Mouse (Mus musculus): ENCODE measurements around the gene Prickle1. TPM values are rescaled to one million over a fixed set of nuclear protein-coding genes. Genes with fewer than 3 reads are reported as not detected.

Prickle1 gene
- polyA plus RNA-seq, 1 experiment from 2014 or later: 40.6 TPM

DNA sequence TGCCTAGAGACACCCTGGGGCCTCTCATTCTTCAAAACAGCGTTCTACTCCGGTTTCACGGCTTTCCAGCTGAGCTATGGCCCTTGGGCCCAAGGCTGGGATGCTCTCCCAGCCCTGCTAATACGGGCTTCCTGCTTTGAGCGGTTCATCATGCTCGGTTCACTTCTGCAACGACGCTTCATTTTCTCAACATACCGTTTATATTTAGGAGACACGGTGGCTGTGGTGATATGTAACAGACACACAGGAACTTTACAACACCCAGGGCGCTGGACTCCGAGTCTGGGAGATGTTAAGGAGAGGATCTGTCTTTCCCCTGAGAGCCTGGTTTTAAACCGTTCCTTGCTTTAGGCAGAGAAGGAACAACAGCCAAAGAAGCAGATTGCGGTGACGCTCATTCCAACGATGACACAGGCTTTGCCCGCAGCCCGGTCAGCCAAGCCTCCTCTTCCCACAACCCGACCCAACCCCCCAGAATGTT, 15.1 kb upstream of the Prickle1 start:
- ATAC-seq (ENCODE audit: insufficient number of reproducible peaks, insufficient read depth, low FRiP score, low read depth): no peak
- peak overlapping the region; percentile 54 for H3K9ac ChIP-seq (ENCODE audit: low read length)
- no peaks in the 10 kb centered on the region for H3K36me3 ChIP-seq (ENCODE audit: control insufficient read depth, insufficient read depth, low read length)
- no peak overlapping the region for H3K4me3 ChIP-seq (ENCODE audit: control insufficient read depth in 1 of 2, insufficient read depth in 1 of 2, low read depth in 1 of 2, low read length in 2 of 2)
- H3K4me2 ChIP-seq (ENCODE audit: low read length): peak overlapping the region; percentile 48
- 32% methylated on average over 19 of the region's 19 CpGs for WGBS
- H3K27ac ChIP-seq (replicated peaks in 1 of 2; ENCODE audit: control insufficient read depth in 1 of 2, insufficient read depth in 1 of 2, low read depth in 2 of 2, low read length in 2 of 2): peak overlapping the region in 1 of 2 experiments; percentile 53; a peak in 1 of 4 replicates
- H3K27me3 ChIP-seq (ENCODE audit: control insufficient read depth, insufficient read depth, low read length): no peaks in the 10 kb centered on the region
- H3K9me3 ChIP-seq (ENCODE audit: control insufficient read depth, low read length): peaks cover 8% of the 10 kb centered on the region
- H3K4me1 ChIP-seq (ENCODE audit: control insufficient read depth in 2 of 2, insufficient read depth in 2 of 2, low read length in 2 of 2): peaks cover 5 to 11% of the 10 kb centered on the region in 2 experiments; a peak in 2 of 4 replicates

DNA sequence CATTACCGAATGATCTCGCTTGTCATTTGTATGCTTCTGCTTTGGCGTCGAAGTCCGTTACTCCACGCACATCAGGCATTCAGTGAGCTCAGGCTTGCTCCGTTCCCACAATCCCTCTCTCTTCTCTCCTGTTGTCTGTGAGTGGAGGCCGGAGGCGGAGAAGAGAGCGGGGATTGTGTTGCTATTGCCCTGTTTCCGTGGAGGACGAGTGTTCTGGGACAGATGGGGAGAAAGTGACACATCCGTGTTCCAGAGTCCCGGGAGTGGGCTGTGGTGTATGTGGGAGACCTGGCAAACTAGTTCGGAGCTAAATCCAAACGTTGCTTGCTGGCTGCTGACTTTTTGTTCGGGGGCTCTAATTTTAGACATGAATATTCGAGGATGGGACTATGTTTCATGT, 14.6 kb upstream of the Prickle1 start:
- Histone ChIP-seq H3K4me3 (ENCODE audit: control insufficient read depth in 1 of 2, insufficient read depth in 1 of 2, low read depth in 1 of 2, low read length in 2 of 2) (no peak overlapping the region), H3K27ac (replicated peaks in 1 of 2; ENCODE audit: control insufficient read depth in 1 of 2, insufficient read depth in 1 of 2, low read depth in 2 of 2, low read length in 2 of 2) (no peak overlapping the region), H3K9me3 (ENCODE audit: control insufficient read depth, low read length) (peaks cover 5% of the 10 kb centered on the region), H3K4me1 (ENCODE audit: control insufficient read depth in 2 of 2, insufficient read depth in 2 of 2, low read length in 2 of 2) (peaks cover 5 to 11% of the 10 kb centered on the region in 2 experiments; a peak in 2 of 4 replicates), H3K9ac (ENCODE audit: low read length) (no peak overlapping the region), H3K27me3 (ENCODE audit: control insufficient read depth, insufficient read depth, low read length) (no peaks in the 10 kb centered on the region), H3K36me3 (ENCODE audit: control insufficient read depth, insufficient read depth, low read length) (no peaks in the 10 kb centered on the region), H3K4me2 (ENCODE audit: low read length) (no peak overlapping the region)
- ATAC-seq (ENCODE audit: insufficient number of reproducible peaks, insufficient read depth, low FRiP score, low read depth): no peak
- WGBS: 89% methylated on average over 18 of the region's 18 CpGs

DNA sequence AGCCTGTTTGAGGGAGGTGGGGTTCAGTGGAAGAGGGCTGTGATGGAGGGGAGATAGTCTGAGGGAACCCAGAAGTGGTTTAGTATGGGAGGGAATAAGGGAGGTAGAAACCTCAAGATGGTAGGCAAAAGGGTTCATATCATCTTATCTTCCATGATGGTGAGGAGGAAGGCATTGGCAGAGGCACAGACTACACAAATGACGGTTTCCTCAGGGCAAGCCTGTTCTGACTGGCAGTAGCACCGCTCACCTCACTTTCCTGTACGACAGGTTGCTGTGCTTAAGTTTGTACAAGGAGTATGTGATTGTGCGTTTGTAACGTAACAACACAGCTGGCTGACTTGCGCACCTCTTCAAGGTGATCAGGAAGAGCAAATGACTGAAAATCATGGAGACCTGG, 7.2 kb upstream of the Prickle1 start:
- Histone ChIP-seq H3K4me1 (ENCODE audit: control insufficient read depth in 2 of 2, insufficient read depth in 2 of 2, low read length in 2 of 2) (no peaks in the 10 kb centered on the region), H3K4me3 (ENCODE audit: control insufficient read depth in 1 of 2, insufficient read depth in 1 of 2, low read depth in 1 of 2, low read length in 2 of 2) (no peak overlapping the region), H3K4me2 (ENCODE audit: low read length) (no peak overlapping the region), H3K9ac (ENCODE audit: low read length) (no peak overlapping the region), H3K9me3 (ENCODE audit: control insufficient read depth, low read length) (no peaks in the 10 kb centered on the region), H3K36me3 (ENCODE audit: control insufficient read depth, insufficient read depth, low read length) (no peaks in the 10 kb centered on the region), H3K27ac (replicated peaks in 1 of 2; ENCODE audit: control insufficient read depth in 1 of 2, insufficient read depth in 1 of 2, low read depth in 2 of 2, low read length in 2 of 2) (no peak overlapping the region), H3K27me3 (ENCODE audit: control insufficient read depth, insufficient read depth, low read length) (no peaks in the 10 kb centered on the region)
- no peak for ATAC-seq (ENCODE audit: insufficient number of reproducible peaks, insufficient read depth, low FRiP score, low read depth)
- WGBS: 90% methylated on average over 6 of the region's 6 CpGs

DNA sequence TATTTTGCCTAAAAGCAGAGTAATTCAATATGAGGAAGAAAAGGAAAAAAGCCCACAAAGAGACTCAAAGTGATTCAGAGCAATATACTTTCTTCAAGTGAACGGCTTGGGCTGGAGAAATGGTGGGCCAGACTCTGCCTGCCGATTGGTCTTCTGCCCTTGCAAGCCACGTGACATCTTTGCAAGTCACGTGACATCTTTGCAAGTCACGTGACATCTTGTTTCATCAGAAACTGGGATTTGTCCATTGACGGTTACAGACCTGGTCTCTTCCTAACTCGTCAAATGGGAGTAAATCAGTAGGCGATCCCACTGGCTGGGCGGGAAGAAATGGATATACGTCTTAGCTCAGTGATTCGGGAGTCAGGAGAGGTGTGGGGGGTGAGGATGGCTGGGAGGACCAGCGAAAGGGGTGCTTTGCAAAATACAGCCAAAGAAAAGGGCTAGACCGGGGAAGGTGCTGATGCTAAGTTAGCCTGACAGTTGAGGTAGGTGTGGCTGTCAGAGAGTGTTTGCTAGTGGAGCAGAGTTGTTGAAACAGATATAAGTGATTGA, 5.8 kb upstream of the Prickle1 start:
- no peak overlapping the region for H3K27ac ChIP-seq (replicated peaks in 1 of 2; ENCODE audit: control insufficient read depth in 1 of 2, insufficient read depth in 1 of 2, low read depth in 2 of 2, low read length in 2 of 2)
- H3K36me3 ChIP-seq (ENCODE audit: control insufficient read depth, insufficient read depth, low read length): no peaks in the 10 kb centered on the region
- peaks cover 0 to 5% of the 10 kb centered on the region in 2 experiments; a peak in 3 of 4 replicates for H3K4me1 ChIP-seq (ENCODE audit: control insufficient read depth in 2 of 2, insufficient read depth in 2 of 2, low read length in 2 of 2)
- no peaks in the 10 kb centered on the region for H3K27me3 ChIP-seq (ENCODE audit: control insufficient read depth, insufficient read depth, low read length)
- WGBS: 89% methylated on average over 13 of the region's 13 CpGs
- H3K4me3 ChIP-seq (ENCODE audit: control insufficient read depth in 1 of 2, insufficient read depth in 1 of 2, low read depth in 1 of 2, low read length in 2 of 2): no peak overlapping the region
- H3K4me2 ChIP-seq (ENCODE audit: low read length): no peak overlapping the region
- H3K9me3 ChIP-seq (ENCODE audit: control insufficient read depth, low read length): no peaks in the 10 kb centered on the region
- ATAC-seq (ENCODE audit: insufficient number of reproducible peaks, insufficient read depth, low FRiP score, low read depth): no peak
- no peak overlapping the region for H3K9ac ChIP-seq (ENCODE audit: low read length)

DNA sequence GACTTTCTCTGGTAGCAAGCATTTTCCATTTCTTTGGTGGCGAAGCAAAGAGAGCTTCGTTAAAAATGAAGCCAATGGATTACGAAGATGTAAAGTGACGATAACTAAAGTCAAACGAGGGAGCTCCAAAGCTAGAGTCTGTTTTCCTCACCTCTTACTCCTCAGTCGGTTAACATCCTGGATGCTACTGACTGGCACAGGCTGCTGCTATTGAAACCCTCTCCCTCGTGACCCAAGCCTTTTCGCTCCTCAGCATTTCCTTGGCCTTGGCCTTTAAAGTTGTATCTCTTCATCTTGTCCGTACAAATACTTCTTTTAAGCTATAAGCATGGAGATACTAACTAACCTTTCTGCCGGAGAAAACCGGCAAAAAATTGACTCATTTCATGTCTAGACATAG, 1.3 kb upstream of the Prickle1 start:
- Histone ChIP-seq H3K9ac (ENCODE audit: low read length) (peak overlapping the region; percentile 60), H3K4me3 (ENCODE audit: control insufficient read depth in 1 of 2, insufficient read depth in 1 of 2, low read depth in 1 of 2, low read length in 2 of 2) (peak overlapping the region in 1 of 2 experiments; percentile 95; a peak in 2 of 4 replicates), H3K27me3 (ENCODE audit: control insufficient read depth, insufficient read depth, low read length) (no peaks in the 10 kb centered on the region), H3K9me3 (ENCODE audit: control insufficient read depth, low read length) (no peaks in the 10 kb centered on the region), H3K36me3 (ENCODE audit: control insufficient read depth, insufficient read depth, low read length) (no peaks in the 10 kb centered on the region), H3K4me2 (ENCODE audit: low read length) (peak overlapping the region; percentile 76), H3K4me1 (ENCODE audit: control insufficient read depth in 2 of 2, insufficient read depth in 2 of 2, low read length in 2 of 2) (peaks cover 2 to 27% of the 10 kb centered on the region in 2 experiments), H3K27ac (replicated peaks in 1 of 2; ENCODE audit: control insufficient read depth in 1 of 2, insufficient read depth in 1 of 2, low read depth in 2 of 2, low read length in 2 of 2) (peak overlapping the region in 1 of 2 experiments; percentile 93; a peak in 1 of 4 replicates)
- ATAC-seq (ENCODE audit: insufficient number of reproducible peaks, insufficient read depth, low FRiP score, low read depth): no peak
- WGBS: 65% methylated on average over 11 of the region's 11 CpGs

DNA sequence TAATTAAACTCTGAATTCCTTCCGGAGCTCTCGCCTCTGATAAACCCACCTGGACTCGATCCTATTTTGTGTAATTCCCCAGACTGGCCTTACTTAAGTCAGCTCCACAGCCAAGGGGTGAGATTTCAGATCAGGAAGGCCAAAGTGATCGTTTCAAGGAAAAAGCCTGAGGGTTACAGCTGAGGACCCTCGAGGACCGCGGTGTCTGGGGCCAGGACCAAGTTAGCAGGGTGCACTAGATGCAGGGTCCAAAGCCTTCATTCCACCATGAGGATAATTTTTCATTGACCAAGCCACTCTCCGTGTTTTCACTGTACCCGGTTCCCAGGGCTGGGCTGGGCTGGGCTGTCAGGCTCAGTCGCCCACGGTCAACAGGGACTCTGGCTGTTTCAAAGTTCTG, 594 bp upstream of the Prickle1 start:
- Histone ChIP-seq H3K4me3 (ENCODE audit: control insufficient read depth in 1 of 2, insufficient read depth in 1 of 2, low read depth in 1 of 2, low read length in 2 of 2) (peak overlapping the region; percentile 74 to 95), H3K27ac (replicated peaks in 1 of 2; ENCODE audit: control insufficient read depth in 1 of 2, insufficient read depth in 1 of 2, low read depth in 2 of 2, low read length in 2 of 2) (peak overlapping the region; percentile 73 to 93), H3K27me3 (ENCODE audit: control insufficient read depth, insufficient read depth, low read length) (no peaks in the 10 kb centered on the region), H3K9ac (ENCODE audit: low read length) (peak overlapping the region; percentile 98), H3K4me2 (ENCODE audit: low read length) (peak overlapping the region; percentile 76), H3K4me1 (ENCODE audit: control insufficient read depth in 2 of 2, insufficient read depth in 2 of 2, low read length in 2 of 2) (peaks cover 5 to 34% of the 10 kb centered on the region in 2 experiments), H3K9me3 (ENCODE audit: control insufficient read depth, low read length) (no peaks in the 10 kb centered on the region), H3K36me3 (ENCODE audit: control insufficient read depth, insufficient read depth, low read length) (no peaks in the 10 kb centered on the region)
- peak; percentile 28 for ATAC-seq (ENCODE audit: insufficient number of reproducible peaks, insufficient read depth, low FRiP score, low read depth)
- 0% methylated on average over 11 of the region's 11 CpGs for WGBS

DNA sequence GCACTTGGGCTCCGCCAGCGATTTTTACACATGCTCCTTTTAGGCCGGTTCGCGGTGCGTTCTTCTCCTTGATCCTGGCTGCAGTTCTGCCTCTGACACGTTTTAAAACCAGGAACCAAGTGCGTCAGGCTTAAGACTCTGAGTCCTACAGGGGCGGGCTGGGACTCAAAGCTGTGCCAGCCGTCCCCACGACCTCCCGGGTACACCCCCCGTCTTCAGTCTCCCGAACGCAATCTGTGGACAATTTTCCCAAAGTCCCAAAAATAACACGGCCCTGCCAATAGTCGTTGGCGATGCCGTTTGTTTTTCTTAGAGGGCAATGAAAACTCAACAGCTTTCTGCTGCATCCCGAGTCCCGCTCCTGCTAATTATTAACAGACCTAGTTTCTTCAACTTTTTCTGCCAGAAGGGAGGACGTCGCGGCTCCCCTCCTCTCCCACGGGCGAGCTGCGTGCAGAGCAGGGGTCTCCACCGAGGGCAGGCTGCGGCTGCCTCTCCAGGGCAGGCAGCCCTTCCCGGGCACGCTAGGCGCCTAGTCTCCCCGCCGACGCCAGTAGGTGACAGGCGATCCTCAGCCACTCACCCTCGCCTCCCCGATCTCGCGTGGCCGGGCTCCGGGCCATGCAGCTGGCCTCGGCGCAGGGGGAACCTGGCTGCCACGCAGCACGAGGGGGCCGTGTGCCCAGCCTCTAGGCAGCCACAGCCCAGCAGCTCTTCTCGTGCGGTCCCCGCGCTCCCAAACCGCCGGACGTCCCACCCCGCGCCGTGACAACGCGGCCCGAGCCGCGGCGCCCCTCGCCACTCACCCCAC, 598 bp downstream of the Prickle1 start:
- H3K27ac ChIP-seq (replicated peaks in 1 of 2; ENCODE audit: control insufficient read depth in 1 of 2, insufficient read depth in 1 of 2, low read depth in 2 of 2, low read length in 2 of 2): peak overlapping the region; percentile 70 to 93
- under 1% methylated on average over 63 of the region's 64 CpGs for WGBS
- H3K36me3 ChIP-seq (ENCODE audit: control insufficient read depth, insufficient read depth, low read length): no peaks in the 10 kb centered on the region
- no peaks in the 10 kb centered on the region for H3K27me3 ChIP-seq (ENCODE audit: control insufficient read depth, insufficient read depth, low read length)
- H3K9ac ChIP-seq (ENCODE audit: low read length): peak overlapping the region; percentile 98
- H3K9me3 ChIP-seq (ENCODE audit: control insufficient read depth, low read length): no peaks in the 10 kb centered on the region
- H3K4me1 ChIP-seq (ENCODE audit: control insufficient read depth in 2 of 2, insufficient read depth in 2 of 2, low read length in 2 of 2): peaks cover 8 to 44% of the 10 kb centered on the region in 2 experiments
- peak overlapping the region; percentile 74 to 95 for H3K4me3 ChIP-seq (ENCODE audit: control insufficient read depth in 1 of 2, insufficient read depth in 1 of 2, low read depth in 1 of 2, low read length in 2 of 2)
- peak overlapping the region; percentile 76 for H3K4me2 ChIP-seq (ENCODE audit: low read length)
- ATAC-seq (ENCODE audit: insufficient number of reproducible peaks, insufficient read depth, low FRiP score, low read depth): peak; percentile 48
